Mouse (Mus musculus) lung, embryonic 15.5 days (tissue): Measurements from ENCODE around the gene Prrc2c. TPM values are rescaled to one million over a fixed set of nuclear protein-coding genes. Genes with fewer than 3 reads are reported as not detected.
"Not testable (repeated sequence)": the region's sequence is repeated elsewhere in the genome, so short reads cannot be mapped to it uniquely, and the experiment has no call there.

ENCODE experiments used
- ATAC-seq: fragments of 200-750 bp; cut with Nextera tagmentation; 2 replicates; pipeline ENCODE4 v1.8.0; 2017; ENCODE audit warnings: moderate number of reproducible peaks, borderline replicate concordance; ENCODE audit not compliant: low FRiP score, low TSS enrichment; ENCODE audit errors: extremely low read depth
- H3K27ac ChIP-seq: fragments of 300-500 bp; sonication (generic); 2 replicates; pipeline ENCODE4 v1.5.1; 2015; ENCODE audit warnings: moderate library complexity, mild to moderate bottlenecking, inconsistent platforms
- H3K27me3 ChIP-seq: fragments of 300-500 bp; sonication (generic); 2 replicates; pipeline ENCODE4 v1.6.1; 2015; ENCODE audit warnings: inconsistent platforms
- H3K36me3 ChIP-seq: fragments of 300-500 bp; sonication (generic); 2 replicates; pipeline ENCODE4 v1.6.1; 2015; ENCODE audit warnings: inconsistent platforms
- H3K4me1 ChIP-seq: fragments of 300-500 bp; sonication (generic); 2 replicates; pipeline ENCODE4 v1.6.1; 2015; ENCODE audit warnings: inconsistent platforms
- H3K4me2 ChIP-seq: fragments of 300-500 bp; sonication (generic); 2 replicates; pipeline ENCODE4 v1.6.1; 2015; ENCODE audit warnings: inconsistent platforms, mild to moderate bottlenecking, moderate library complexity
- H3K4me3 ChIP-seq: fragments of 300-500 bp; sonication (generic); 2 replicates; pipeline ENCODE4 v1.5.1; 2015; ENCODE audit warnings: mild to moderate bottlenecking, inconsistent platforms
- H3K9ac ChIP-seq: fragments of 300-500 bp; sonication (generic); 2 replicates; pipeline ENCODE4 v1.6.1; 2015; ENCODE audit warnings: inconsistent platforms
- H3K9me3 ChIP-seq: fragments of 300-500 bp; sonication (generic); 2 replicates; pipeline ENCODE4 v1.6.1; 2016; ENCODE audit warnings: inconsistent platforms
- WGBS: fragments of 180-500 bp; shearing (Covaris S2); methylation state at CpG from one replicate; pipeline ENCODE4 v1.1.7; 2015; 5-methylcytosine and 5-hydroxymethylcytosine counted together
- polyA plus RNA-seq: library from polyadenylated mRNA; unstranded; fragments of >200 nt; fragmentation: Nextera tagmentation; extraction: Ambion mirVana; gene quantifications from 2 replicates; pipeline ENCODE4 v1.2.1, GENCODE M21; 2015

The Prrc2c gene
- polyA plus RNA-seq = 136 and 140 TPM in 2 replicates

DNA sequence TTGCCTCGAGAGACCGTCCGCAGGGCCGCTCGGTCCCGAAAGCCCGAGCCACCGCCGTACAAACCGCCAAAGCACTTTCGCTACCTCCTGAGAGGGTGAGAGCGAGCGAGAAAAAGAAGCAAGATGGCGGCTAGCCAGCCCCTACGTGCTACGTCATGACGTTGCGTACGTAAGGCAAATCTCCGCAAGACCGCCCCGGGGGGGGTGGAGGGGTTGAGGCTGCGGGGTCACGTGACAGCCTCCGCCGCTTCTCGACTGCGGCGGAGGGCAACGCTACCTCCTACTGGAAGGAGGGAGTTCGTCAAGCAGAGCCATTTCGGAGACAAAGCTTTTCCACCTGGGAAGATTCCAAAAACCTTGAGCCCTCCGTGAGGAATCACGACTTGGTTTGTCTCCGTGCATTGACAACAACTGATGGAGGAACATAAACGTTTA lies at the start of gene Prrc2c:
TSS of gene Prrc2c (minus strand) at position 156 of the 435 bp plus-strand sequence.
- Histone ChIP-seq H3K9ac (peak within 1 kb of the TSS; percentile 95), H3K27me3 (no peaks in the 10 kb centered on the region), H3K36me3 (no peaks in the 10 kb centered on the region), H3K27ac (peak within 1 kb of the TSS; percentile 98), H3K4me1 (peaks cover 31% of the 10 kb centered on the region), H3K9me3 (no peaks in the 10 kb centered on the region), H3K4me2 (peak within 1 kb of the TSS; percentile 81), H3K4me3 (peak within 1 kb of the TSS; percentile 80)
- 0% methylated on average over 36 of the region's 36 CpGs for WGBS
- ATAC-seq = peak; percentile 93

DNA sequence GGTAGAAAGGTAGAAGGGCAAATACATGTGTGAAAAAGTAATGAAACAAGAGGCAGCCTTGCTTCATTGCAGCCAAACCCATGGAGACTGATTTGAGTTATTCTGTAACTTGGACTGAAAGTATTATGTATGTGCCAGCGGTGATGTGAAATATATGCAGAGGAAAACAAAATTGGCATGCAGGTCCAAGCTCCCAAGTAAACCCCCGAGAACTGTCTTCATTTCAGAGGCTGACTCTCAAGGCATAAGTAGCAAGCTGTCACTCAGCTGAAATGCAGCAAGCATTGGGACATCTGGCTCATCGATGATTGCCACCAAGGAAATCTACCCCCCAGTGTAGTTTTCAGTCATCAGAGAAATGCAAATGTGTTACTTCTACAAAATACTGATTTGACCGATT lies 44.9 kb upstream of the Prrc2c start:
- H3K4me3 ChIP-seq = no peak overlapping the region
- no peaks in the 10 kb centered on the region for H3K36me3 ChIP-seq
- H3K9ac ChIP-seq = no peak overlapping the region
- no peaks in the 10 kb centered on the region for H3K4me1 ChIP-seq
- 90% methylated on average over 4 of the region's 4 CpGs for WGBS
- H3K27me3 ChIP-seq = no peaks in the 10 kb centered on the region
- H3K27ac ChIP-seq = no peak overlapping the region
- no peak for ATAC-seq
- H3K9me3 ChIP-seq = no peaks in the 10 kb centered on the region
- H3K4me2 ChIP-seq = no peak overlapping the region

DNA sequence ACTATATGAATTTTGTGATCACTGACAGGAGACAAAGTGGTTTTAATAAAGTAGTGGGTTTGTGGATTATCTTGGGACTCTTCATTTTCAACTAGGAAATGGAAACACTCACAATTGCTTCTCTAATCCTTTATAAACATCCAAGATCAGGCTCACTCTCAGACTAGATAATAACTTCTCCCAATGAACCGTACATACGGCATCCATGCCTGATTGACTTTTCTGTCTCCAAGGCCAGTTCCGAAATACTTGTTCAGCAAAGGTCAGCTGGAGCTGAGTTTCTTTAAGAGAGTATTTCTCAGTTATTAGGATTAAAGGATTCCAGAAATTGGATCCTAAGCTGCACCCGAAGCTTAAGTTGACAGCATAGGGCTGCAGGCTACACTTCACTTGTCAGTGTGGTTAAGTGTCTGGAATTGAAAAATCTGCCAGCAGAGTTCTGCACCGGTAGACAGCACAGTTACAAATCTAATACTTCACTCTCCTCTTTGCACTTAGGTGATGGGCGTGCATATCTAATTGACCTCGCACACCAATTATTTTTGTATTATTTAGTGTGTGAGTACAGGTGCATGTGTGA lies 43.4 kb upstream of the Prrc2c start:
- no peak overlapping the region for H3K4me3 ChIP-seq
- ATAC-seq = no peak
- no peak overlapping the region for H3K4me2 ChIP-seq
- no peak overlapping the region for H3K9ac ChIP-seq
- H3K9me3 ChIP-seq = no peaks in the 10 kb centered on the region
- 81% methylated on average over 7 of the region's 7 CpGs for WGBS
- no peaks in the 10 kb centered on the region for H3K36me3 ChIP-seq
- H3K27me3 ChIP-seq = no peaks in the 10 kb centered on the region
- H3K4me1 ChIP-seq = no peaks in the 10 kb centered on the region
- no peak overlapping the region for H3K27ac ChIP-seq

DNA sequence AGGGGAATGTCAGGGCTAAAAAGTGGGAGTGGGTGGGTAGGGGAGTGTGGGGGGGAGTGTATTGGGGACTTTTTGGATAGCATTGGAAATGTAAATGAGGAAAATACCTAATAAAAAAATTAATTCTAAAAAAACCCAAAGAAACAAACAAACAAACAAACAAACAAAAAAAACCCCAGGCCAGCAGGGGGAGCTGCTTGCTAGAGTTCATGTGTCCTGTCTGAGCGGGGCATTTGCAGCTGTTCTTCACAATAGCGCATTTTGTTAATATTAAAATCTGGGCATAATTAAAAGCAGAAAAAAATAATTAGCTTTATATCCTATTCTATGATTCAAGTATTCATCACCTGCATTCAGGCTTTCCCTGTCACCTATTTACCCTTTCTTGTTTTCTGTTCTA lies 40.7 kb upstream of the Prrc2c start:
- H3K4me2 ChIP-seq, H3K36me3 ChIP-seq, ATAC-seq, H3K27me3 ChIP-seq, H3K9me3 ChIP-seq, H3K9ac ChIP-seq, H3K27ac ChIP-seq, H3K4me3 ChIP-seq, H3K4me1 ChIP-seq: not testable (repeated sequence)
- WGBS = 87% methylated on average over 2 of the region's 2 CpGs

DNA sequence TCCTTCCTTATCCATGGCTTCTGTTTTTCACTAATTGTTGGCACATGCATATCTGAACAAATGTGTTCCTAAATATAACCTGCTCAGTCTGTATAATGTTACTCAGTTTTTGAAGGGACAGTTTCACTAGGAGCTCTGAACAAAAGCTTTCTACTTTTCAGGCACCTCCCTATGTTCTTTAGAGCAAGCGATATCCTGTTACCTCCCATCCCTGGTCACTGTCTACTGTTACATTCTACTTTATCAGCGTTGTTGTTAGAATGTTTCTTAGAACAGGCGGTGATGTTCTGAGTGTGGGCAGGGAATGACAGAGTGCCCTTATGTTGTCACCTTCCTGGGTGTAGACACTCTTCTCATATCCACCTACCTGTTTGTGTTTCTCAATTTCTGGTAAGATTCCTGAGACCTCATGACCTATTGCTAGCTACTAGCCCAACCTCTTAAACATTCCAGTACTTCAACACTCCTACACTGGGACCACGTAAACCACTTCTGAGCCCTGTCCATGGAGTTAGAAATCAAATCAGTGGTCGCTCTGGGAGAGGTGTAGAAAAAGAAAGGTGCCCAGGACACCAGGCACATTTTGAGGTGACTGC lies 37.7 kb upstream of the Prrc2c start:
- Histone ChIP-seq H3K4me3 (no peak overlapping the region), H3K4me1 (no peaks in the 10 kb centered on the region), H3K4me2 (no peak overlapping the region), H3K9me3 (no peaks in the 10 kb centered on the region), H3K27me3 (no peaks in the 10 kb centered on the region), H3K36me3 (no peaks in the 10 kb centered on the region), H3K27ac (no peak overlapping the region), H3K9ac (no peak overlapping the region)
- ATAC-seq = no peak
- 71% methylated on average over 5 of the region's 5 CpGs for WGBS

DNA sequence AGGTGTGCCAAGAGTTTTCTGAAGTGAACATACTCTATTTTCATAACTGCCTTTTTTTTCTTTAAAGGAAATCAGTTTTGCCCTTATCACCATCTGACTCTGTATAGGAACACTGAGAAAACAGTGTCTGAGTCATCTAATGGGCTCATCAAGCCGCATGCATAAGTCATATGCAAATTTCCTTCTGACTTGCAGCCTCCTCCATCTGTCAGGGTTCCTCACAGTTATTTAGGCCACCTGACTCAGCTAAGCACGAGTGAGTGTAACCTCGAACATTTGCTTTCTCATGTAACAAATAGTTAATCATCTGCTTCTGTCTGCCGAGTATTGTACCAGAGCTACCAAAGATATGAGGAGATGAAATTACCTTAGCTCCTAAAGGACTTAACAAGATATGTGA lies 33.3 kb upstream of the Prrc2c start:
- WGBS = 53% methylated on average over 4 of the region's 4 CpGs
- H3K27ac ChIP-seq = no peak overlapping the region
- H3K9ac ChIP-seq = no peak overlapping the region

DNA sequence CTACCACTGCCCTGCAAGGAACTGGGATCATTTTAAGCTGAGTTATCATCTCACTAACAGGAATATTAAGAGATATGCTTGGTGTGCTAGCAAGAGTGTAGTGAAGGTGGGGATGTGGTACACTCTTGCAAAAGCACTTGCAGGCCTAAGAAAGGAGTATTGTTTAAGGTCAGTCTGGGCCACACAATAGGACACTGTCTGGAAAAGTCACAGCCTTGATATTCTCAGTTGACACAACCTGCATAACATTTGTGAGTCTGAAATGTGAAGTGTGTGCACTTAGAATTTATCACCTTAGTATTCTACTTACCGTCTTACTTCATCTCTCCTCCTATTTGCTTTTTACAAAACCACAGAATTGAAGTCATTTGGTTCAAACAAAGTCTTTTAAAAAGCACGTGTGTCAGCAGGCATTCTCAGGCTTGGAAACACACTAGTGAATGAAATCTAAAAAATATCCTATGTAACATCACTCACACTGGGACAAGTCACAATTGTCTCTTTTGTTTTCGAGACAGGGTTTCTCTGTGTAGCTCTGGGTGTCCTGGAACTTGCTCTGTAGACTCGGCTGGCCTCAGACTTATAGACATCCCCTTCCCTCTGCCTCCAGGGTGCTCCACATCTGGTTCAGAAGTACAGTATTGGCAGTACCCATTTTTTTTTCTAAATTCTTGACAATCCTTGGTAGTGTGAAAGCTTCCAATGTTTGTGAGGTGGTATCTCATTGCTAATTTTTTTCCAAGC lies 31.4 kb upstream of the Prrc2c start:
- H3K9me3 ChIP-seq = no peaks in the 10 kb centered on the region
- H3K27ac ChIP-seq = peak overlapping the region; percentile 70
- H3K36me3 ChIP-seq = no peaks in the 10 kb centered on the region
- peak; percentile 75 for ATAC-seq
- no peaks in the 10 kb centered on the region for H3K27me3 ChIP-seq
- 0 out of 2 replicates have a peak, but pooled peaks cover 4% of the 10 kb centered on the region for H3K4me1 ChIP-seq
- WGBS = 44% methylated on average over 4 of the region's 4 CpGs
- H3K4me3 ChIP-seq = no peak overlapping the region
- H3K9ac ChIP-seq = no peak overlapping the region
- no peak overlapping the region for H3K4me2 ChIP-seq

More for the DNA sequence above, 33.3 kb upstream of the Prrc2c start:
- no peaks in the 10 kb centered on the region for H3K9me3 ChIP-seq
- no peak overlapping the region for H3K4me3 ChIP-seq
- H3K27me3 ChIP-seq = no peaks in the 10 kb centered on the region
- no peaks in the 10 kb centered on the region for H3K36me3 ChIP-seq
- ATAC-seq = no peak
- no peak overlapping the region for H3K4me2 ChIP-seq
- 0 out of 2 replicates have a peak, but pooled peaks cover 4% of the 10 kb centered on the region for H3K4me1 ChIP-seq

DNA sequence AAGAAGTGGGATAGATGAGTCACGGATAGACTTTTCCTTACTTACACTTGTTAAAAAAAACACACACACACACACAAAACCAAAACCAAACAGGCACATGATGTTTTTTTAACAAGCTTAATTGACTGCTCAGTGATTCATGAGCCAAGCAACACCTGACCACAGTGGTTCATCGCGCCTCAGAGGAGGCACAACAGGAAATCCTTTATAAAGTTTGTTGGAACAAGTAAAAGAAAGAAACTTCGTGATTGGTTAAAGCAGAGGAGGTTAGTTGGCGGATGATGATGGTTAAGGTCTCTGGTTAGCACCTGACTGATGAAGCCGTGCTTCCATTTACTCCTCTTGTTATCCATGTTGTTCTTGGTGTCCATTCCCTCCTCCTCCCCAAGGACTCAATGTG lies 11.7 kb upstream of the Prrc2c start:
- H3K4me2 ChIP-seq = no peak overlapping the region
- H3K4me3 ChIP-seq = no peak overlapping the region
- no peaks in the 10 kb centered on the region for H3K36me3 ChIP-seq
- no peaks in the 10 kb centered on the region for H3K9me3 ChIP-seq
- no peak overlapping the region for H3K27ac ChIP-seq
- no peaks in the 10 kb centered on the region for H3K4me1 ChIP-seq
- no peak overlapping the region for H3K9ac ChIP-seq
- WGBS = 83% methylated on average over 6 of the region's 6 CpGs
- ATAC-seq = no peak
- H3K27me3 ChIP-seq = no peaks in the 10 kb centered on the region

DNA sequence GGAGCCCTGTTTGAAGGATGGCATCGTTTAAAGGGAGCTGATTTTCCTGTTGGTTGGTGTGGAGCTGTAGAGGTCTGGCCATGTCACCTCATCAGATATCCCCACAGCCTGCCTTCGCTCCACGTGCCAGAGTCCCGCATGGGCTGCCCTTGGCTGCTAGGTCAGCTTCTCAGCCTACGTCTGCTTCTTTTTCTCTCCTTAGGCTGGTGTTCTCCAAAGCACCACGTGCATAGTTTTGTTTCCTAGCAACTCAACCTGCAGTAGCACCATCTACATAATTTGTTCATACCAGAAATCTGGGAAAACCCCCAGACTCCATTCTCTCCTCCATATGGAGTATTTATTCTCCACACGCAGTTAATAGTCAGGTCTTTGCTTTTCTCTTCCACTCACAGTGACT lies 9.3 kb upstream of the Prrc2c start:
- H3K9ac ChIP-seq = no peak overlapping the region
- no peaks in the 10 kb centered on the region for H3K36me3 ChIP-seq
- no peaks in the 10 kb centered on the region for H3K4me1 ChIP-seq
- WGBS = 46% methylated on average over 7 of the region's 7 CpGs
- H3K4me3 ChIP-seq = no peak overlapping the region
- H3K9me3 ChIP-seq = no peaks in the 10 kb centered on the region
- no peak overlapping the region for H3K4me2 ChIP-seq
- no peak overlapping the region for H3K27ac ChIP-seq
- no peak for ATAC-seq
- no peaks in the 10 kb centered on the region for H3K27me3 ChIP-seq

DNA sequence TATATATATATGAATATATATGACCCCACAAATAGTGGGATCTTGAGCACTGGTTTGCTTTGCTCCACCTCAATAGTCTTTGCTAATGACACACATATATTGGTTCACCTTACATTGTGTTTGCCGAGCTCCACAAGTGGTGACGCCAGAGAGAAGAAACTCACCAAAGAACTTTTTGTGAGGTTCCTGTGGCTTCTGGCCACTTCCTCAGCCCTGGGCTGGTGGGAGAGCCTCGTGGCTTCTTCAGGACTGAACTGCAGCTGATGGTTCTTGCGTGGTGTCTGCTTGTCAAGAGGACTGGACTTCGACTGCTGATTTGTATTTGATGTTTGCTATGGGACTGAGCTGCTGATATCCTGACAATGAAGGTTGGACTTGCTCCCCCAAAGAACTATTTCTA lies 8.4 kb upstream of the Prrc2c start:
- Histone ChIP-seq H3K27ac (no peak overlapping the region), H3K36me3 (no peaks in the 10 kb centered on the region), H3K9ac (no peak overlapping the region), H3K27me3 (no peaks in the 10 kb centered on the region), H3K4me3 (no peak overlapping the region), H3K9me3 (no peaks in the 10 kb centered on the region), H3K4me2 (no peak overlapping the region), H3K4me1 (no peaks in the 10 kb centered on the region)
- ATAC-seq = no peak
- WGBS = 67% methylated on average over 5 of the region's 5 CpGs

DNA sequence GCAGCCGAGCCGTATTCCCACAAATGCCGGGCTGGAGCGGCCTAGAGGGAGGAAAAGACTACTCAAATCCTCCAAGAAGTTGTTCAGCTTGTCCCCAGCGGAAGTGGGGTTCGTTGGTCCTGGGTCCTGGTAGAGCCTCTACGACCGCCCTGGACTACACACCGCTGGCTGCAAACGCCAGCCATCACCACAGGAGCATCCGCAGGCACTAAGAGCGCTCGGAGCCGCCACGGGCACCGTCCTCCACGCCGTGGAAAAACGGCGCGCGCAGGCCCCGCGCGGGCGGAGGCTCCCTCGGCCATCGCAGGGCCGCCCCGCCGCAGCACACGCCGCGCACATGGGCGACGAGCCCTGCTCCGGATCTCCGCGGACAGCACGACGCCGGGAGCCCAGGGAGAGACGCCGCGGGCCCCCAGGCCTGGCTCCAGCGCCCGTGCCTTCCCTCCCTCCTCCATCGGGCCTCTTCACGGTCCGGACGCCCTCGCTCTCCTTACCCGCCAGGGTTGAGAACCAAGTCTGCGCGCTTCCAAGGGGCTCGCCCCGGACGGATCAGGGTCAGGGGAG lies 443 bp downstream of the Prrc2c start:
- Histone ChIP-seq H3K27ac (peak overlapping the region; percentile 98), H3K9ac (peak overlapping the region; percentile 95), H3K4me2 (peak overlapping the region; percentile 81), H3K4me1 (peaks cover 34% of the 10 kb centered on the region), H3K36me3 (no peaks in the 10 kb centered on the region), H3K27me3 (no peaks in the 10 kb centered on the region), H3K4me3 (peak overlapping the region; percentile 80), H3K9me3 (no peaks in the 10 kb centered on the region)
- under 1% methylated on average over 49 of the region's 58 CpGs for WGBS
- ATAC-seq = peak; percentile 88

DNA sequence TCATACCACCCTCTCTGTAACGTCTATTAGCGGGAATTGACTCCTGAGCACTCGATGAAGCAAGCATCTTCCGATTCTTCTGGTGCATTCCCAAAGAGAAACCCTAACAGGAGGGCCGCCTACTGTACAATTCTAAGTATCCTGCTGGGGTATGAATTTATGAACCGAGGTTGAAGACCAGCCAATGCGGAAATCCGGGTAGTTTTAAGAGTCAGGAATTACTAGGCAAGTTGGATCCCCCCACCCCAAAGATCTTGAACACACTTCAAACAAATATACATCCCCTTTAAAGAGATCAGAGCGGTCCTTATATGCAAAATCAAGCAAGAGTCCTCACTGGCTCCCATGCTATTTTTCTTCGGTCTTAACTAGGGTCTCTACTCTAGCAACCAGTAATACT lies 950 bp downstream of the Prrc2c start:
- Histone ChIP-seq H3K36me3 (no peaks in the 10 kb centered on the region), H3K27ac (peak overlapping the region; percentile 98), H3K4me1 (peaks cover 34% of the 10 kb centered on the region), H3K4me2 (peak overlapping the region; percentile 81), H3K9me3 (no peaks in the 10 kb centered on the region), H3K4me3 (peak overlapping the region; percentile 80), H3K9ac (peak overlapping the region; percentile 95), H3K27me3 (no peaks in the 10 kb centered on the region)
- ATAC-seq = no peak
- under 1% methylated on average over 10 of the region's 10 CpGs for WGBS
